Mouse (Mus musculus) E14TG2a.4 (cell line): ENCODE measurements around the gene Serpinb9.

Experiments used
- H3K27me3 ChIP-seq: 2 replicates; pipeline ENCODE4 v1.6.1; 2014; ENCODE audit warnings: low read length, control low read depth; ENCODE audit not compliant: insufficient read depth
- H3K36me3 ChIP-seq: 2 replicates; pipeline ENCODE4 v1.6.1; 2014; ENCODE audit warnings: low read length, control low read depth; ENCODE audit not compliant: insufficient read depth
- H3K4me1 ChIP-seq: replicated peaks from 2 replicates; pipeline ENCODE4 v1.6.1; 2014; ENCODE audit warnings: low read depth, low read length, control low read depth
- H3K4me3 ChIP-seq: replicated peaks from 2 replicates; pipeline ENCODE4 v1.5.1; 2014; ENCODE audit warnings: mild to moderate bottlenecking, low read length
- H3K9me3 ChIP-seq: 2 replicates; pipeline ENCODE4 v1.6.1; 2014; ENCODE audit warnings: low read length, control low read depth
- CTCF ChIP-seq: conservative IDR thresholded peaks from 2 replicates; pipeline ENCODE4 v1.5.1; 2014; ENCODE audit warnings: low read length
- NANOG ChIP-seq: IDR thresholded peaks from 2 replicates; pipeline ENCODE4 v1.6.1; 2014; ENCODE audit warnings: borderline replicate concordance, low read length, mixed read lengths
- POU5F1 ChIP-seq: IDR thresholded peaks from 2 replicates; pipeline ENCODE4 v1.6.1; 2014; ENCODE audit warnings: low read length, borderline replicate concordance

The Serpinb9 gene

GRCm38 (mm10) chr13:33035506-33035905 lies 32.5 kb downstream of the Serpinb9 start:
- H3K36me3 ChIP-seq: peaks cover 4% of the 10 kb centered on the region; the same call in 1 of the 2 replicates
- H3K27me3 ChIP-seq: no peaks in the 10 kb centered on the region
- H3K4me3 ChIP-seq: no peak overlapping the region
- H3K9me3 ChIP-seq: no peaks in the 10 kb centered on the region
- TF ChIP-seq POU5F1 (no peak), CTCF (no peak), NANOG (no peak)
- peaks cover under 1% of the 10 kb centered on the region; the same call in 1 of the 2 replicates for H3K4me1 ChIP-seq

DNA sequence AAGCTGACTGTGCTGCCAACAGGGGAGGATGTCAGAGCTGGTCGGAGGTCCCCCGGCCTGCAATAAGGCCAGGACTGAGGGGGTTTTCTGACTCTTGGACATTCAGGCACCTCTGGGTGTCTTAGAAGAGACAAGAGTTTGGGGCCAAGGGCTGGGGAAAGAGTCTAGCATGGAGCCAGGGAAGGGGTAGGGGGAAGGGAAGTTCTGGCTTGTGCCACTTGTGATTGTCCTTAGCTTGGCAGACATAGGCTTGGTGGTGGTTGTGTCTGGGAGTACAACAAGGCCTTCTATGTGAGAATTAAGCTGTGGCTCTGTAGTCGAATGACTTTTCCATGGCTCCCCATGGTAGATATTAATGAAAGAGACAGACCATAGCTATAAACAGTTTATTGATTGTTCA lies 40.5 kb downstream of the Serpinb9 start:
- Histone ChIP-seq H3K4me3 (no peak overlapping the region), H3K36me3 (peaks cover 3% of the 10 kb centered on the region; the same call in 1 of the 2 replicates), H3K9me3 (no peaks in the 10 kb centered on the region), H3K4me1 (0 out of 2 replicates have a peak, but pooled peaks cover 3% of the 10 kb centered on the region), H3K27me3 (no peaks in the 10 kb centered on the region)
- TF ChIP-seq POU5F1 (no peak), NANOG (no peak), CTCF (no peak)

- H3K36me3 ChIP-seq: no peaks in the 10 kb centered on the region
- H3K9me3 ChIP-seq: no peaks in the 10 kb centered on the region
- no peaks in the 10 kb centered on the region for H3K27me3 ChIP-seq
- peaks cover 8% of the 10 kb centered on the region for H3K4me1 ChIP-seq
- no peak overlapping the region for H3K4me3 ChIP-seq
- TF ChIP-seq NANOG: no peak
- TF ChIP-seq CTCF: no peak
- no peak for TF ChIP-seq POU5F1
These were observed 44.2 kb downstream of the Serpinb9 start for GRCm38 (mm10) chr13:33047234-33047633.

DNA sequence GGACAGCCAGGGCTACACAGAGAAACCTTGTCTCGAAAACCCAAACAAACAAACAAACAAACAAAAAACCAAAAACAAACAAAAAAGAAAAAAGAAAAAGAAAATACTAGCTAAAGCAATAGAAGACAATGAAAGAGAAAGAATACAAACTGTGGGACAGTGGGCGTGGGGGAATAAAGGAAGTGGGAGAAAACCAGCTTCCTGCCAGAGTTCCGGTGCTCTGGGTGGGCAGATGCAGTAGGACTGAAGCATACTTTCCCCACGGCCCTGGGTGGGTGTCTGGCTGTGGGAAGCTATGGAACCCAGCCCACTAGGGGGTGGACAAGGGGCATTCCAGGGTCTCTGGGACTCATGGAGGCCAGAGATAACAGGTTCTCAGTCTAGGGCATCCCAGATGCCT lies 45.1 kb downstream of the Serpinb9 start:
- TF ChIP-seq NANOG: no peak
- Histone ChIP-seq H3K9me3 (no peaks in the 10 kb centered on the region), H3K36me3 (no peaks in the 10 kb centered on the region), H3K4me3 (no peak overlapping the region), H3K27me3 (no peaks in the 10 kb centered on the region), H3K4me1 (peaks cover 11% of the 10 kb centered on the region)

DNA sequence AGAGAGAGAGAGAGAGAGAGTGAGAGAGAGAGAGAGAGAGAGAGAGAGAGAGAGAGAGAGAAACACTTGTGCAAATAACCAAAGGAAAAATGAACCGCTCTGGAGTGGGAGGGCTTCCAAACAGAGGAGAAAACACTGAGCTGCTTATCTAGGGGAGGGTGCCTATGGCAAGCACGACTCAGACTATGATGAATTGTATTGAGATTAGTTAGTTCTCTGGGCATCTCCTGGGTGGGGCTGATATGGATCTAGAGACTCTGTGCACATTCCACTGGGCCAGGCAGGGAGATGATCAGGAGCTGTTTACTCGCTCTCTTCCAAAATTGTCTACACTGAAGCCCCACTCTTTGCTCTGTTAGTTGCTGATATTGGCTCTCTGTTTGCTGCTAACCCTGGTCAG lies 48.6 kb downstream of the Serpinb9 start:
- peaks cover 18% of the 10 kb centered on the region for H3K4me1 ChIP-seq
- TF ChIP-seq POU5F1: no peak
- no peak for TF ChIP-seq CTCF
- no peak for TF ChIP-seq NANOG
- peaks cover 17% of the 10 kb centered on the region for H3K9me3 ChIP-seq
- 0 out of 2 replicates have a peak, but pooled peaks cover 3% of the 10 kb centered on the region for H3K36me3 ChIP-seq
- no peaks in the 10 kb centered on the region for H3K27me3 ChIP-seq
- H3K4me3 ChIP-seq: no peak overlapping the region

GRCm38 (mm10) chr13:33063048-33063447 lies 60.0 kb downstream of the Serpinb9 start:
- Histone ChIP-seq H3K4me3 (no peak overlapping the region), H3K27me3 (no peaks in the 10 kb centered on the region), H3K9me3 (peaks cover 24% of the 10 kb centered on the region), H3K36me3 (no peaks in the 10 kb centered on the region), H3K4me1 (no peaks in the 10 kb centered on the region)
- TF ChIP-seq NANOG: no peak
- TF ChIP-seq POU5F1: no peak
- TF ChIP-seq CTCF: no peak
